Mouse (Mus musculus): ENCODE results near the gene Phc2. TPM values are rescaled to one million over a fixed set of nuclear protein-coding genes. Genes with fewer than 3 reads are reported as not detected.

Phc2 gene
- polyA plus RNA-seq, 1 experiment = 196 TPM

DNA sequence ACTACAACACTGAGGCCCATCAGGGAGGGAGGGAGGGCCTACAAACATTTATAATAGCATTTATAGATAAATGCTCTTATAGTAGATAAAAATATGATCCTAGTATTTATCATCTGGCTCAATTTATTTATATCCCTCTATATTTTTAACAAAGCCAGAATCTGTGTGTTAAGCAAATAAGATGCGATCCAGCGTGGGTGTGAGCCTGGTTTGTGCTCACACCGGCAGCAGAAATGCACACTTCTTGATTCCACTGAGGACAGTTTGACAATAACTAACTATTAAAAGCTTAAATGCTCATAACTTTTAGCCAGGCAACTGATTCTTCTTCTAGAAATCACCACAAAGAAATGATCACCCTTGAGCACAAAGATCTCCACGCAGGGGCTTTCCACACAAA, 133.6 kb downstream of the Phc2 start:
- TF ChIP-seq CTCF (IDR thresholded peaks at IDR 0.05; ENCODE audit: borderline replicate concordance, extremely low read depth, insufficient read depth, insufficient read length) = no peak
- no peak for TF ChIP-seq POLR2A (IDR thresholded peaks at IDR 0.05; ENCODE audit: borderline replicate concordance, extremely low read depth, insufficient read depth, insufficient read length, poor library complexity, severe bottlenecking)

DNA sequence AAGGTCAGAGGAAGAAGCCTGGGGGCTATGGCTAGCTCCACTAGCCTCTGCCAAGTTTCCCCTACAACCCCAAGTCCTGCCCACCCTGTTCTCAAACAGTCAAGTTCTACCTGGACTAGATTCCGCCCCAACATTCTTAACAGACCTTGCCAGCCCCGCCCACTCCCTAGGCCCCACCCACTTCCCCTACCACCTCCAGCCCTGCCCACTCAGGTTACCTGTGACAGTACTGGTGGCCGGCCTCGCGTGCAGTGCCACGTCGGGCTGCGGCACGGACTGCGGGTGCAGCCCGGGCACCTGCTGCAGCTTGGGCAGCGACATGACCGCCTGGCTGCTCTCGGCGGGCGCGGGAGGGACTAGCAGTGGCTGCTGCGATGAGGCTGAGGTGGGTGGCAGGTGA, 135.1 kb downstream of the Phc2 start:
- no peak for DNase-seq (ENCODE audit: low read depth)
- TF ChIP-seq POLR2A (IDR thresholded peaks at IDR 0.05; ENCODE audit: borderline replicate concordance, extremely low read depth, insufficient read depth, insufficient read length, poor library complexity, severe bottlenecking) (no peak), CTCF (IDR thresholded peaks at IDR 0.05; ENCODE audit: borderline replicate concordance, extremely low read depth, insufficient read depth, insufficient read length) (no peak)

More for the DNA sequence above, 133.6 kb downstream of the Phc2 start:
- no peak for DNase-seq (ENCODE audit: low read depth)

DNA sequence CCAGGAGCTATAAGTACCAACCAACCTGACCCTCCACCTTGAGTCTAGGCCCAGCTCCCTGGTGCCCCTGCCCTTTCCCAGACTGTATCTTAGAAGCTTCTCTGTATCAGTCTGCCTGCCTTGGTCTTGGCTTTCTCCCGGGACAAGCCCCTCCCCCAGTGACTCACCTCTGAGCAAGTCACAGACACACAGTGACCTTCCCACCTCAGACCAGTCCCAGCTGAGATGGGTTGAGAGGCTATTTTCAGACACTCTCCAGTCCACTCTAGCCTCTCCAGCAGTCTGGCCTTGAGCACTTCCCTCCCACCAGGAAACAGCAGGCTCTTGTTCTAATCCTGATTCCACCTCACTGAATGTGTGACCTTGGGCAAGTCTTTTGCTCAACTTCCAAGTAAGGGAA, 139.2 kb downstream of the Phc2 start:
- TF ChIP-seq CTCF (IDR thresholded peaks at IDR 0.05; ENCODE audit: borderline replicate concordance, extremely low read depth, insufficient read depth, insufficient read length) (no peak), POLR2A (IDR thresholded peaks at IDR 0.05; ENCODE audit: borderline replicate concordance, extremely low read depth, insufficient read depth, insufficient read length, poor library complexity, severe bottlenecking) (no peak)
- DNase-seq (ENCODE audit: low read depth) = no peak

DNA sequence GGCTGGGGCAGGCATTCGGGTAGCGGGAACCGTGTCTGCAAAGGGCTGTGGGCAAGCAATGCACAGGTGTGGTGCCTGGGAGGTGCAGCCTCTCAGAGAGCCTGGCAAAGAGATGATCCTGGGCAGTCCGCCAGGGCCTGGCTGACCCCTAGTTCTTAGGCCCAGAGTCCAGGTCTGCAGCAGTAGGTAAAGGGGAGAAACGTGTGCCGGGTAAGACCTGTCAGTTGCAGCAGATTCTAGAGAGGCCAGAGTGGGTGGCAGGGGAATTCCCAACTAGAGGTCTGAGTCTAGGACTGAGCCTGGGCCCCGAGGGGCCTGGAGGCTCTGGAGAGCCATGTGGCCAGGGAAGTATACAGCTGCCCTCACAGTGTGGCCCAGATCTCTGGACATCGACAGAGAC, 139.7 kb downstream of the Phc2 start:
- no peak for DNase-seq (ENCODE audit: low read depth)
- TF ChIP-seq POLR2A (IDR thresholded peaks at IDR 0.05; ENCODE audit: borderline replicate concordance, extremely low read depth, insufficient read depth, insufficient read length, poor library complexity, severe bottlenecking) (no peak), CTCF (IDR thresholded peaks at IDR 0.05; ENCODE audit: borderline replicate concordance, extremely low read depth, insufficient read depth, insufficient read length) (no peak)

DNA sequence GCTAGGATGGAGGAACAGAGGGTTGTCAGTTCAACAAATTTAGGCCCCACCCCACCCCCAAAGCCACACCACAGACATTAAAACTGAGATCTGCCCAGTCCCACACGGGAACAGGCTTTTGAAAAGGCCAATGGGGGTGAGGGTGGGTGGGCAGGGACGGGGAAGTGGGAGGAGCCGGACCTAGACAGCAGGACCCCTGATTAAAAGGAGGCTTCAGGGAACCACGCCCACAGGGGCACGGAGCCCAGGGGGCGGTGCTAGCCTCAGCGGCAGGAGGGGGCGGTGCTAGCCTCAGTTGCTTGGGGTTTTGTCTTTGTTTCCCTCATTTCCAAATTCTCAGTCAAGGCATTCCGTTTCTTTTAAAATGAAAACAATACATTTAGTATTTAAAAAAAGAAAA, 141.1 kb downstream of the Phc2 start:
- no peak for TF ChIP-seq POLR2A (IDR thresholded peaks at IDR 0.05; ENCODE audit: borderline replicate concordance, extremely low read depth, insufficient read depth, insufficient read length, poor library complexity, severe bottlenecking)
- peak; percentile 89 for DNase-seq (ENCODE audit: low read depth)

DNA sequence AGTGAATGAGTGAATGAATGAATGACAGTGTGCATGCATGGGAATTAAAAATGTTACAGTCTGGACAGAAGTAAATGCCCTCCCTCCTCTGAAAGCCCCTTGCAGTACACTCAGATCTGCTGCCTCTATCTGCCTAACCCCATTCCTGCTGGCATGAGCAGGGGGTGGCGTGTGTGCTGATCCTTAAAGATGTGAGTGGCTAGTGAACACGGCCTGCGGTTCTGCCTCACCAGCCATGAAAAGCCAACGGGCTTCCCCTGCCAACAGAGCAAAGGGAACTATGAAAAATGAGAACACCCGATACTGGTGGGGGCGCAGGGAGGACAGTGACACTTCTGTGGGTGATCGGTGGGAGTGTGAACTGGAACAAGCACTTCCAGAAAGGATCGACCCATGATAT, 142.3 kb downstream of the Phc2 start:
- DNase-seq (ENCODE audit: low read depth) = no peak
- TF ChIP-seq CTCF (IDR thresholded peaks at IDR 0.05; ENCODE audit: borderline replicate concordance, extremely low read depth, insufficient read depth, insufficient read length) = no peak
- TF ChIP-seq POLR2A (IDR thresholded peaks at IDR 0.05; ENCODE audit: borderline replicate concordance, extremely low read depth, insufficient read depth, insufficient read length, poor library complexity, severe bottlenecking) = no peak

DNA sequence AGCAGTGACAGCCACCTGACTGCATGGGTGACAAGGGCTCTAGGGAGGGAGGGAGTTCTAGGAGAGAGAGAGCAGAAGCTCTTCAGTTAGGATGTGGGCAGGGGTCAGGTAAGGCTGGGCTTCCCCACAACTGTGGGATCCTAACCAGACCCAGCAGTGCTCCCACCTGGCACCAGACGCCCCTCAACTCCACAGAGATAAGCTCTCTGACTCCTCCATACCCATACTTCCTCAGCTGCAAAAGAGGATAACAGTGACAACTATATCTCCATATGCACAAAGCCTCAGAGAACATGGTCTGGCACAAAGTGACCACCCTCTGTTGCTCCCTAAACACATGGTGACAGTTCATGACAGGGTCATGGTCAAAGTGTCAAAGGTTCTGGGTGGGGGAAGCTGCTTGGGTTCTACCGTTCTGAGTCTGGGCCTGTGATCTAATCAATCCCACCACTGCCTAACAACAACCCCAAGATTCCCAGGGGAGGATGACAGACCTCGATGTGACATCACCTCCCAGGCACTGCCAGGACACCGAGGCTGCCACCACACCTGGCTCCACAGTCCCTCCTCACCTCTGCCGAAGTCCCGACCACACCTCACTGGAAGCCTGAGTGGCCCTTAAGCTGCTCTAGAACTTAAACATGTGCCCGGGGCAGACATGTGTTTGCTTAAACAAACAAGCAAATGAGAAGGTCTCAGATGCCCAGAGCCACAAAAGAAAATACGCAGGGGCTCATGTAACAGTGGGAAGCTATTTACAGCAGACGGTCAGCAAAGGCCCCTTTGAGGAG, 147.4 kb downstream of the Phc2 start:
- DNase-seq (ENCODE audit: low read depth) = no peak
- TF ChIP-seq CTCF (IDR thresholded peaks at IDR 0.05; ENCODE audit: borderline replicate concordance, extremely low read depth, insufficient read depth, insufficient read length) (no peak), POLR2A (IDR thresholded peaks at IDR 0.05; ENCODE audit: borderline replicate concordance, extremely low read depth, insufficient read depth, insufficient read length, poor library complexity, severe bottlenecking) (no peak)

Other genes with a start within 250 kb of the Phc2 start
- 5.4 and 5.6 TPM in 2 replicates for gene Zscan20, start 44.6 kb upstream of the Phc2 start, polyA plus RNA-seq (2012; rRNA removed)
- 1.9 and 2.1 TPM in 2 replicates for gene Tlr12, start 36.1 kb upstream of the Phc2 start, polyA plus RNA-seq (2012; rRNA removed)
- gene A3galt2, start 100.7 kb downstream of the Phc2 start, polyA plus RNA-seq (2012; rRNA removed) = 4.6 and 5.0 TPM in 2 replicates
- gene Zfp362, start 151.3 kb downstream of the Phc2 start, polyA plus RNA-seq (2012; rRNA removed) = 70.0 and 94.1 TPM in 2 replicates
- 15.4 and 33.5 TPM in 2 replicates for gene Trim62, start 228.9 kb downstream of the Phc2 start, polyA plus RNA-seq (2012; rRNA removed)